Mouse (Mus musculus): ENCODE measurements around the gene Heca. TPM values are rescaled to one million over a fixed set of nuclear protein-coding genes. Genes with fewer than 3 reads are reported as not detected.
A peak's percentile ranks its signal among the peaks of the same experiment; 100 is the strongest.
"Not testable (repeated sequence)": the region's sequence is repeated elsewhere in the genome, so short reads cannot be mapped to it uniquely, and the experiment has no call there.

Gene Heca
- 2.6 and 3.6 TPM in 2 replicates for polyA plus RNA-seq (2016; fragmentation: Nextera tagmentation; extraction: Ambion mirVana)

- no peaks in the 10 kb centered on the region for H3K9me3 ChIP-seq (replicated peaks)
- 11% methylated on average over 50 of the region's 50 CpGs for WGBS
- peak within 1 kb of the TSS; percentile 86 for H3K4me3 ChIP-seq
- peak within 1 kb of the TSS; percentile 94 for H3K27ac ChIP-seq
- H3K4me1 ChIP-seq = peaks cover 8% of the 10 kb centered on the region
- no peaks in the 10 kb centered on the region for H3K27me3 ChIP-seq (ENCODE audit: low read depth, poor library complexity, severe bottlenecking)
- DNase-seq (ENCODE audit: low spot score) = peak; percentile 99
- H3K36me3 ChIP-seq = 0 out of 2 replicates have a peak, but pooled peaks cover under 1% of the 10 kb centered on the region
These were observed at the start of gene Heca for GRCm38 (mm10) chr10:17947960-17948730. TSS of gene Heca (minus strand) at chr10:17948067.

GRCm38 (mm10) chr10:17990576-17990975, 42.7 kb upstream of the Heca start:
- no peak for DNase-seq (ENCODE audit: low spot score)
- 91% methylated on average over 4 of the region's 4 CpGs for WGBS

GRCm38 (mm10) chr10:17989136-17989535, 41.3 kb upstream of the Heca start:
- H3K4me3 ChIP-seq = no peak overlapping the region
- no peak overlapping the region for H3K27ac ChIP-seq
- WGBS = 79% methylated on average over 6 of the region's 6 CpGs
- H3K36me3 ChIP-seq = no peaks in the 10 kb centered on the region
- no peak for DNase-seq (ENCODE audit: low spot score)
- H3K9me3 ChIP-seq (replicated peaks) = no peaks in the 10 kb centered on the region
- no peaks in the 10 kb centered on the region for H3K27me3 ChIP-seq (ENCODE audit: low read depth, poor library complexity, severe bottlenecking)
- no peaks in the 10 kb centered on the region for H3K4me1 ChIP-seq

More at GRCm38 (mm10) chr10:17990576-17990975, 42.7 kb upstream of the Heca start:
- Histone ChIP-seq H3K27ac (no peak overlapping the region), H3K4me1 (no peaks in the 10 kb centered on the region), H3K9me3 (replicated peaks) (no peaks in the 10 kb centered on the region), H3K4me3 (no peak overlapping the region), H3K27me3 (ENCODE audit: low read depth, poor library complexity, severe bottlenecking) (no peaks in the 10 kb centered on the region), H3K36me3 (no peaks in the 10 kb centered on the region)

- H3K27ac ChIP-seq = no peak overlapping the region
- WGBS = 87% methylated on average over 8 of the region's 8 CpGs
- H3K9me3 ChIP-seq (replicated peaks) = no peaks in the 10 kb centered on the region
These were observed 40.1 kb upstream of the Heca start for GRCm38 (mm10) chr10:17987823-17988423.

GRCm38 (mm10) chr10:17983313-17983712, 35.4 kb upstream of the Heca start:
- no peak overlapping the region for H3K4me3 ChIP-seq
- DNase-seq (ENCODE audit: low spot score) = no peak
- no peaks in the 10 kb centered on the region for H3K9me3 ChIP-seq (replicated peaks)
- 95% methylated on average over 2 of the region's 2 CpGs for WGBS
- no peaks in the 10 kb centered on the region for H3K36me3 ChIP-seq
- H3K4me1 ChIP-seq = no peaks in the 10 kb centered on the region
- no peak overlapping the region for H3K27ac ChIP-seq
- H3K27me3 ChIP-seq (ENCODE audit: low read depth, poor library complexity, severe bottlenecking) = no peaks in the 10 kb centered on the region

More at GRCm38 (mm10) chr10:17987823-17988423, 40.1 kb upstream of the Heca start:
- Histone ChIP-seq H3K4me3 (no peak overlapping the region), H3K4me1 (no peaks in the 10 kb centered on the region), H3K27me3 (ENCODE audit: low read depth, poor library complexity, severe bottlenecking) (no peaks in the 10 kb centered on the region), H3K36me3 (no peaks in the 10 kb centered on the region)
- DNase-seq (ENCODE audit: low spot score) = no peak

- H3K4me1 ChIP-seq = no peaks in the 10 kb centered on the region
- whole genome bisulfite sequencing = 71% methylated on average over 4 of the region's 4 CpGs
These were observed 18.2 kb upstream of the Heca start for GRCm38 (mm10) chr10:17966090-17966489.

GRCm38 (mm10) chr10:17950761-17951160, 2.9 kb upstream of the Heca start:
- WGBS = 85% methylated on average over 5 of the region's 5 CpGs
- Histone ChIP-seq H3K27ac (no peak overlapping the region), H3K4me3 (no peak overlapping the region), H3K36me3 (peaks cover 4% of the 10 kb centered on the region; the same call in 1 of the 2 replicates), H3K9me3 (replicated peaks) (peaks cover 3% of the 10 kb centered on the region; the same call in 1 of the 2 replicates), H3K27me3 (ENCODE audit: low read depth, poor library complexity, severe bottlenecking) (no peaks in the 10 kb centered on the region), H3K4me1 (peaks cover 8% of the 10 kb centered on the region)
- no peak for DNase-seq (ENCODE audit: low spot score)

More at GRCm38 (mm10) chr10:17966090-17966489, 18.2 kb upstream of the Heca start:
- H3K9me3 ChIP-seq (replicated peaks) = no peaks in the 10 kb centered on the region
- no peak for DNase-seq (ENCODE audit: low spot score)
- no peaks in the 10 kb centered on the region for H3K27me3 ChIP-seq (ENCODE audit: low read depth, poor library complexity, severe bottlenecking)
- no peak overlapping the region for H3K27ac ChIP-seq
- no peak overlapping the region for H3K4me3 ChIP-seq
- H3K36me3 ChIP-seq = no peaks in the 10 kb centered on the region

- Histone ChIP-seq H3K4me1 (peaks cover 8% of the 10 kb centered on the region), H3K4me3 (peak overlapping the region; percentile 86), H3K36me3 (peaks cover 4% of the 10 kb centered on the region; the same call in 1 of the 2 replicates), H3K27ac (peak overlapping the region; percentile 94), H3K9me3 (replicated peaks) (no peaks in the 10 kb centered on the region), H3K27me3 (ENCODE audit: low read depth, poor library complexity, severe bottlenecking) (no peaks in the 10 kb centered on the region)
- 7% methylated on average over 91 of the region's 110 CpGs for WGBS
- peak; percentile 67 for DNase-seq (ENCODE audit: low spot score)
These were observed 526 bp downstream of the Heca start for GRCm38 (mm10) chr10:17947175-17947906.

GRCm38 (mm10) chr10:17946799-17947174, 1.1 kb downstream of the Heca start:
- not testable (repeated sequence) for H3K9me3 ChIP-seq (replicated peaks); H3K36me3 ChIP-seq; DNase-seq (ENCODE audit: low spot score); H3K27me3 ChIP-seq (ENCODE audit: low read depth, poor library complexity, severe bottlenecking); H3K4me1 ChIP-seq
- WGBS = 1% methylated on average over 4 of the region's 4 CpGs
- peak overlapping the region; percentile 94 for H3K27ac ChIP-seq
- peak overlapping the region; percentile 86 for H3K4me3 ChIP-seq

- Histone ChIP-seq H3K36me3 (peaks cover 9% of the 10 kb centered on the region), H3K27ac (no peak overlapping the region), H3K4me1 (peaks cover 8% of the 10 kb centered on the region), H3K27me3 (ENCODE audit: low read depth, poor library complexity, severe bottlenecking) (no peaks in the 10 kb centered on the region), H3K9me3 (replicated peaks) (no peaks in the 10 kb centered on the region), H3K4me3 (peak overlapping the region; percentile 86)
- 72% methylated on average over 3 of the region's 3 CpGs for WGBS
- DNase-seq (ENCODE audit: low spot score) = no peak
These were observed 1.8 kb downstream of the Heca start for GRCm38 (mm10) chr10:17946046-17946445.

- no peaks in the 10 kb centered on the region for H3K9me3 ChIP-seq (replicated peaks)
- peaks cover 10% of the 10 kb centered on the region; the same call in 1 of the 2 replicates for H3K4me1 ChIP-seq
- DNase-seq (ENCODE audit: low spot score) = no peak
- WGBS = 87% methylated on average over 2 of the region's 2 CpGs
- no peaks in the 10 kb centered on the region for H3K36me3 ChIP-seq
- H3K27ac ChIP-seq = no peak overlapping the region
- H3K27me3 ChIP-seq (ENCODE audit: low read depth, poor library complexity, severe bottlenecking) = no peaks in the 10 kb centered on the region
- no peak overlapping the region for H3K4me3 ChIP-seq
These were observed 14.2 kb downstream of the Heca start for GRCm38 (mm10) chr10:17933622-17934021.

GRCm38 (mm10) chr10:17932131-17932530, 15.7 kb downstream of the Heca start:
- no peak for DNase-seq (ENCODE audit: low spot score)
- H3K27me3 ChIP-seq (ENCODE audit: low read depth, poor library complexity, severe bottlenecking) = no peaks in the 10 kb centered on the region
- no peak overlapping the region for H3K27ac ChIP-seq
- H3K9me3 ChIP-seq (replicated peaks) = no peaks in the 10 kb centered on the region
- WGBS = 71% methylated on average over 3 of the region's 3 CpGs
- H3K4me3 ChIP-seq = no peak overlapping the region
- H3K4me1 ChIP-seq = peaks cover 10% of the 10 kb centered on the region; the same call in 1 of the 2 replicates
- no peaks in the 10 kb centered on the region for H3K36me3 ChIP-seq
